Mouse (Mus musculus): ENCODE measurements at regions not wholly inside any gene's neighbourhood (a gene's known extent, or its start where the extent isn't known, plus 50 kb on each side); places are given as distances from the start of the nearest gene placed in this dataset.

DNA sequence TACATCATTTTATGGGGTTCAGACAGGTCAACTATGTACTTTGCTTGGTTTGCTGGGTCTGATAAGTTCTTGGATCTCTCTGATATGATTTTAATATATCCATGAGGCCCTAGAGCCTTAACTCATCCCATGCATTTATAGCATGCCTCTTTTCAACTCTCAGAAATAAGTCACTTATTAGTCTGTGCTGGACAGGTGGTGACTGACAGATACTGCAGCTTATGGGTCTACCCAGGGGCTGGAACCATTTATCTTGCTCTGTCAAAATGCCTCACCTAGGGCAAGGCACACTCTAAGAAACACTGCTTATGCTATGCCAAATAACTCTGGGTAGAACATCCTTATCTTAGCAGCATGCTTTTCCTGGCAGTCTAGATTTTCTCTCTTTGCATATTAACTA is 225.6 kb downstream of the Mbnl1 start:
- Histone ChIP-seq H3K9ac (replicated peaks; ENCODE audit: low read depth) (no peak overlapping the region), H3K4me3 (ENCODE audit: low read depth, low read length) (no peak overlapping the region), H3K9me3 (ENCODE audit: low read length) (no peaks in the 10 kb centered on the region), H3K4me2 (replicated peaks; ENCODE audit: low read depth, low read length) (no peak overlapping the region), H3K4me1 (ENCODE audit: insufficient read depth, low read depth, low read length) (no peaks in the 10 kb centered on the region), H3K36me3 (ENCODE audit: insufficient read depth, low read length) (no peaks in the 10 kb centered on the region), H3K27me3 (replicated peaks; ENCODE audit: insufficient read depth, low read length) (no peaks in the 10 kb centered on the region), H3K27ac (ENCODE audit: low read length) (no peak overlapping the region)
- ATAC-seq (no peak), DNase-seq (ENCODE audit: low spot score) (no peak)
- TF ChIP-seq CTCF (IDR thresholded peaks at IDR 0.05): no peak
- TF ChIP-seq EP300 (IDR thresholded peaks at IDR 0.05): no peak

DNA sequence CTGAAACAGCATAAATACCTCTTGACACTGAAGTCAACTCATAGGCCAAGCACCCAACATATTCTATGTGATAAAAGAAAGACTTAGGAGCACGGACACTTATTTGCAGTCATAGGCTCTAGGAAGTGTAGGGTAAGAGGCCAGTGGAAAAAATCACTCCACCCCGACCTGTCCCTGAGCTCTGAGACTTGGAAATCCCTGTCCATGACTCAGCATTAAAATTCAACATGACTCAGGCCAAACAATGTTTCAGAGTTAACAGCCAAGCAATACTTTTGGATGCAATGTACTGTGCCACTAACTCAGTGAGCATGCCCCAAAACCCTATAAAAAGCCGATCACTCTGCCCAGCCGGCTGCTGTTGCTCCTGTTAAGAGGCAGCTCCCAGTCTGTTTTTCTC is 234.5 kb downstream of the Mbnl1 start:
- TF ChIP-seq CTCF (IDR thresholded peaks at IDR 0.05): no peak
- no peak for TF ChIP-seq EP300 (IDR thresholded peaks at IDR 0.05)
- ATAC-seq: no peak

DNA sequence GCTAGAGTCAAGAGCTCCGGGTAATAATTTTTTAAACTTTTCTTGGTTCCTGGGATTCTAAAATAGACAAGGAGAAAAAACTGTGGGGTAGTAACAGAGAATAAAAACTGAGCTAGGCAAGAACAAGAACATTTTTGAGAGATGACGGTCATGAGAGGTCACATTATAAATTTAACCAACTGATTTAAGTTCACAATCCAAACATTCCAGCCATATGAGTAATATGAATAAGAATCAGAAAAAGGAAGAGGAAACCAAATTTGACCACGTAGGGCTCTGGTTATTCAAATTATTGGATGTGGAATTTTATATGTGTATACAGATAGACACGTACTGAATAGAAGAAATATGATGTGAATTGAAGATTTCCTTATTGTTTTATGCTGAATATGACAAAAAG is 240.3 kb downstream of the Mbnl1 start:
- WGBS: 57% methylated on average over 4 of the region's 4 CpGs
- H3K4me2 ChIP-seq (replicated peaks; ENCODE audit: low read depth, low read length): no peak overlapping the region
- DNase-seq (ENCODE audit: low spot score): no peak
- H3K27me3 ChIP-seq (replicated peaks; ENCODE audit: insufficient read depth, low read length): no peaks in the 10 kb centered on the region
- TF ChIP-seq EP300 (IDR thresholded peaks at IDR 0.05) (no peak), CTCF (IDR thresholded peaks at IDR 0.05) (no peak)
- H3K27ac ChIP-seq (ENCODE audit: low read length): no peak overlapping the region
- H3K4me1 ChIP-seq (ENCODE audit: insufficient read depth, low read depth, low read length): no peaks in the 10 kb centered on the region
- no peak for ATAC-seq
- no peak overlapping the region for H3K9ac ChIP-seq (replicated peaks; ENCODE audit: low read depth)
- H3K9me3 ChIP-seq (ENCODE audit: low read length): no peaks in the 10 kb centered on the region
- H3K4me3 ChIP-seq (ENCODE audit: low read depth, low read length): no peak overlapping the region
- H3K36me3 ChIP-seq (ENCODE audit: insufficient read depth, low read length): no peaks in the 10 kb centered on the region

More for the DNA sequence above, 234.5 kb downstream of the Mbnl1 start:
- no peaks in the 10 kb centered on the region for H3K9me3 ChIP-seq (ENCODE audit: low read length)
- no peaks in the 10 kb centered on the region for H3K36me3 ChIP-seq (ENCODE audit: insufficient read depth, low read length)
- no peak for DNase-seq (ENCODE audit: low spot score)
- H3K4me2 ChIP-seq (replicated peaks; ENCODE audit: low read depth, low read length): no peak overlapping the region
- no peaks in the 10 kb centered on the region for H3K27me3 ChIP-seq (replicated peaks; ENCODE audit: insufficient read depth, low read length)
- H3K27ac ChIP-seq (ENCODE audit: low read length): no peak overlapping the region
- H3K9ac ChIP-seq (replicated peaks; ENCODE audit: low read depth): no peak overlapping the region
- no peaks in the 10 kb centered on the region for H3K4me1 ChIP-seq (ENCODE audit: insufficient read depth, low read depth, low read length)
- WGBS: 80% methylated on average over 4 of the region's 4 CpGs
- no peak overlapping the region for H3K4me3 ChIP-seq (ENCODE audit: low read depth, low read length)

DNA sequence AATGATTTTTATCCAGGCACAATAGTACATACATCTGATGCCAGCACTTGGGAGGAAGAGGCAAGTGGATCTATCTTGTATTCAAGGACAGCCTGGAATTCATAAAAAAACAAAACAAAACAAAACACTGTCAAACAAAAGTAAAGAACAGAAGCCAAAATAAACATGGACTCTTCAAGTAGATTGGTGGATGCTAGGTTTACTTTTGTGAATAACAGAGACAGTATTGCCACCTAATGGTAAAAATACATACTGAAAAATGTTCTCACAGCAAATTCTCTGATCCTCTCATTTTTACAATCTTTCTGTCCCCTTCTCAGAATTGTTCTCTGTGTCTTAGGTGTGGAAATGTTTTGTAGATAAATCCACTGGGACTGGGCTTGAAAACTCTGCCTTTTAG is 247.7 kb downstream of the Mbnl1 start:
- H3K9me3 ChIP-seq (ENCODE audit: low read length): no peaks in the 10 kb centered on the region
- no peaks in the 10 kb centered on the region for H3K36me3 ChIP-seq (ENCODE audit: insufficient read depth, low read length)
- TF ChIP-seq EP300 (IDR thresholded peaks at IDR 0.05) (no peak), CTCF (IDR thresholded peaks at IDR 0.05) (peak; percentile 25)
- H3K4me3 ChIP-seq (ENCODE audit: low read depth, low read length): no peak overlapping the region
- H3K4me1 ChIP-seq (ENCODE audit: insufficient read depth, low read depth, low read length): no peaks in the 10 kb centered on the region
- H3K27ac ChIP-seq (ENCODE audit: low read length): no peak overlapping the region
- H3K4me2 ChIP-seq (replicated peaks; ENCODE audit: low read depth, low read length): no peak overlapping the region
- DNase-seq (ENCODE audit: low spot score) (peak; percentile 52), ATAC-seq (no peak)
- H3K9ac ChIP-seq (replicated peaks; ENCODE audit: low read depth): no peak overlapping the region
- no peaks in the 10 kb centered on the region for H3K27me3 ChIP-seq (replicated peaks; ENCODE audit: insufficient read depth, low read length)

DNA sequence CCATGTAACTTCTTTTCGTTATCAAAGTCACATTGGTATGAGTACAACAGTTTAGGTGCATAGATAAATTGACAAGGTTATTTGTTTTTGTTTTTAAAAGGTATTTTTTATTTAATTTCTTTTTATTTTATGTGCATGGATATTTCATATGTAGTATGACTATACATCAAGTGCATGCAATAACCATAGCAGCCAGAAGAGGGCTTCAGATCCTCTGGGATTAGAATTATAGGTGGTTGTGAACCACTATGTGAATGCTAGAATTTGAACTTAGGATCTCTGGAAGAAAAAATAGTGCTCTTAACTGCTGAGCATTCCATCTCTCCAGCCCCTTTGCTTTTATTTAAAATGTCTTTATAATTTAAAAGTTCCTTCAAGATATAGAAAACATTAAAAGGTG is 258.7 kb downstream of the Mbnl1 start:
- H3K9me3 ChIP-seq (ENCODE audit: low read length): no peaks in the 10 kb centered on the region
- no peak overlapping the region for H3K4me3 ChIP-seq (ENCODE audit: low read depth, low read length)
- 0 out of 2 replicates have a peak, but pooled peaks have one; percentile 18 for TF ChIP-seq CTCF (IDR thresholded peaks at IDR 0.05)
- no peak for TF ChIP-seq EP300 (IDR thresholded peaks at IDR 0.05)
- H3K9ac ChIP-seq (replicated peaks; ENCODE audit: low read depth): no peak overlapping the region
- no peaks in the 10 kb centered on the region for H3K27me3 ChIP-seq (replicated peaks; ENCODE audit: insufficient read depth, low read length)
- ATAC-seq (no peak), DNase-seq (ENCODE audit: low spot score) (no peak)
- H3K27ac ChIP-seq (ENCODE audit: low read length): no peak overlapping the region
- no peaks in the 10 kb centered on the region for H3K4me1 ChIP-seq (ENCODE audit: insufficient read depth, low read depth, low read length)
- H3K36me3 ChIP-seq (ENCODE audit: insufficient read depth, low read length): no peaks in the 10 kb centered on the region
- 81% methylated on average over 1 of the region's 1 CpGs for WGBS
- H3K4me2 ChIP-seq (replicated peaks; ENCODE audit: low read depth, low read length): no peak overlapping the region

DNA sequence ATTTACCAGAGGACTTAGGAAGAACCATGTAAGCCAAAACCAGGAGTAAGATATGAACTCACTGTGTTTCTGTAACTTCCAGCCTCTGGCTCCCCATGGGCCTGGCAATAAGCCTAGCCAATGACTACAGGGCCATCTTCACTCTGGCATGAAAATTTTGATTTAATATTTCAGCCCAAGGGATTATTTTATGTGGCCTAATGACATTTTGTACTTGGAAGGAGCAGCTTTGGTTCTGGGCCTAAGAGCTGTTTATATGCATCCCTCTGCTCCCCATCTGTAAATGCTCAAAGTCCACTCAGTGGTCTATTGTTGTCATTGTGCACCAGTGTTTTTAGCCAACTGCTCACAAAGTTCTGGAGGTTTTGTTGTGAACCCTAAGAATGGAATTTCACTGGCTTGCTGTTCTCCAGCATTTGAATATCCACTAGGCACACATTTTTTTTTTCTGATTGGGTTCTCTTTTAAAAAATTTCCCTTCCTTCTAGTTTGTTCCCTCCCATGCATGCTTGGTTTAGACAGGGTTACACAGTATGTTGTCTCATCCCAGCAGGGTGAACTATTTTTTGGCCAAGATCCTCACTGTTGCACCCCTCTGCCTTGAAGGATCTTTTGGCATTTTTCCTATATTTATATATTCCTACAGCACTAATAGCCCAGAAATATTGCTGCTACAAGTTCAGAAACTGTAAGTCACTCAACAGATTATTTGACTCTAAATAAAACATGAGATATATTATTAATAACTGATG is 261.9 kb upstream of the P2ry1 start:
- no peak overlapping the region for H3K9ac ChIP-seq (replicated peaks; ENCODE audit: low read depth)
- TF ChIP-seq CTCF (IDR thresholded peaks at IDR 0.05) (no peak), EP300 (IDR thresholded peaks at IDR 0.05) (no peak)
- H3K36me3 ChIP-seq (ENCODE audit: insufficient read depth, low read length): no peaks in the 10 kb centered on the region
- 0 out of 2 replicates have a peak overlapping the region, but pooled peaks have one; percentile 26 for H3K27ac ChIP-seq (ENCODE audit: low read length)
- no peaks in the 10 kb centered on the region for H3K9me3 ChIP-seq (ENCODE audit: low read length)
- ATAC-seq: peak; percentile 66
- H3K4me3 ChIP-seq (ENCODE audit: low read depth, low read length): no peak overlapping the region
- H3K27me3 ChIP-seq (replicated peaks; ENCODE audit: insufficient read depth, low read length): no peaks in the 10 kb centered on the region
- no peak overlapping the region for H3K4me2 ChIP-seq (replicated peaks; ENCODE audit: low read depth, low read length)
- peak; percentile 74 for DNase-seq (ENCODE audit: low spot score)
- no peaks in the 10 kb centered on the region for H3K4me1 ChIP-seq (ENCODE audit: insufficient read depth, low read depth, low read length)

DNA sequence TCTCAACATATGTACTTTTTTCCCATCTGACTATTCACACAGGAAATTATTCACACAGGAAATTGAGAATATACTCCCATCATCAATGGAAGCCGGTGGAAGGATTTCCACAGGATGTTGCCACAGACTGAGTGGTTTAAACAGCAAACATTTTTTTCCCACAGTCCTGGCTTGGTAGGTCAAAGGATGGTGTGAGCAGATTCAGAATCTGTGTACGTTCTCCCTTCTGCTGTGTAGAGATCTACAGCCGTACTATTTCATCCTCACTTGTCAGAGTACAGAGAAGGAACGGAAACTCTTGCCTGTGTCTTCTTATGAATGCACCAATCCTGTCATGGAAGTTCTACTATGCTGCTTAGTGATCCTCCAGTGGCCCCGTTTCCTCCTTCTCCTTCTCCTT is 261.2 kb upstream of the P2ry1 start:
- DNase-seq (ENCODE audit: low spot score): peak; percentile 84
- H3K27ac ChIP-seq (ENCODE audit: low read length): peak overlapping the region; percentile 33
- peak; percentile 94 for ATAC-seq

More for the DNA sequence above, 261.2 kb upstream of the P2ry1 start:
- Histone ChIP-seq H3K27me3 (replicated peaks; ENCODE audit: insufficient read depth, low read length) (no peaks in the 10 kb centered on the region), H3K36me3 (ENCODE audit: insufficient read depth, low read length) (no peaks in the 10 kb centered on the region), H3K4me2 (replicated peaks; ENCODE audit: low read depth, low read length) (no peak overlapping the region), H3K4me1 (ENCODE audit: insufficient read depth, low read depth, low read length) (no peaks in the 10 kb centered on the region), H3K9ac (replicated peaks; ENCODE audit: low read depth) (no peak overlapping the region), H3K9me3 (ENCODE audit: low read length) (no peaks in the 10 kb centered on the region), H3K4me3 (ENCODE audit: low read depth, low read length) (no peak overlapping the region)
- TF ChIP-seq EP300 (IDR thresholded peaks at IDR 0.05) (peak; percentile 55), CTCF (IDR thresholded peaks at IDR 0.05) (no peak)
- 37% methylated on average over 5 of the region's 5 CpGs for WGBS
